Mouse (Mus musculus): ENCODE measurements around the gene Cmah. TPM values are rescaled to one million over a fixed set of nuclear protein-coding genes. Genes with fewer than 3 reads are reported as not detected.

Gene Cmah
- polyA plus RNA-seq, 1 experiment from 2014 or later, result 0.11 TPM

DNA sequence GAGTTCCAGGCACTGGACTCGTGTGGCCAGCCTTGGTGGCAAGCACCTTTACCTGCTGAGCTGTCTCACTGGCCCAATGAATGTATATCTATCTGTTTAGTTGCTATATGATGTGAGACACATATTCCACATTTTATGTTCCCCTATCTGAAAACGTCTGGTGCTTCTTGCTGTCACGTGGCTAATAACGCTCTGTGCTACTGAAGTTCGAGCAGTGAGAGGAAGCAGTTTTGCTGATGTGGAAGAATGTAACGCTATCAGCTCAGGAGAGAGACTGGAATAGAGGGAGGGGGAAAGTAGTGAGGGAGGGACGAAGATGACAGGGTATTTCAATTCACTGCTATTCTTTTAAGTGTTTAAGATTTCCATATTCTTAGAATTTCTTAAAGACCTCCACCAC lies 136.6 kb downstream of the Cmah start:
- no peak overlapping the region for H3K4me3 ChIP-seq
- no peaks in the 10 kb centered on the region for H3K36me3 ChIP-seq
- H3K9me3 ChIP-seq, result no peaks in the 10 kb centered on the region
- no peak overlapping the region for H3K9ac ChIP-seq (replicated peaks)
- no peaks in the 10 kb centered on the region for H3K4me1 ChIP-seq
- no peak for ATAC-seq (replicated peaks)
- H3K27ac ChIP-seq (replicated peaks), result no peak overlapping the region
- no peak overlapping the region for H3K4me2 ChIP-seq (replicated peaks)
- no peaks in the 10 kb centered on the region for H3K27me3 ChIP-seq
- WGBS, result 85% methylated on average over 7 of the region's 7 CpGs

- no peak for ATAC-seq (replicated peaks)
- H3K4me1 ChIP-seq, result no peaks in the 10 kb centered on the region
- H3K27me3 ChIP-seq, result no peaks in the 10 kb centered on the region
- no peak overlapping the region for H3K4me3 ChIP-seq
- WGBS, result 95% methylated on average over 9 of the region's 9 CpGs
- no peak overlapping the region for H3K27ac ChIP-seq (replicated peaks)
- H3K4me2 ChIP-seq (replicated peaks), result no peak overlapping the region
- H3K9me3 ChIP-seq, result no peaks in the 10 kb centered on the region
- H3K36me3 ChIP-seq, result no peaks in the 10 kb centered on the region
- no peak overlapping the region for H3K9ac ChIP-seq (replicated peaks)
Observed at GRCm38 (mm10) chr13:24466027-24466426, 138.8 kb downstream of the Cmah start.

- no peak overlapping the region for H3K9ac ChIP-seq (replicated peaks)
- H3K27me3 ChIP-seq, result no peaks in the 10 kb centered on the region
- no peaks in the 10 kb centered on the region for H3K4me1 ChIP-seq
- H3K4me2 ChIP-seq (replicated peaks), result no peak overlapping the region
- ATAC-seq (replicated peaks), result no peak
- H3K4me3 ChIP-seq, result no peak overlapping the region
- 92% methylated on average over 4 of the region's 4 CpGs for WGBS
- H3K9me3 ChIP-seq, result no peaks in the 10 kb centered on the region
- no peaks in the 10 kb centered on the region for H3K36me3 ChIP-seq
- no peak overlapping the region for H3K27ac ChIP-seq (replicated peaks)
Observed at GRCm38 (mm10) chr13:24467806-24468205, 140.6 kb downstream of the Cmah start.

GRCm38 (mm10) chr13:24477564-24477963 lies 150.4 kb downstream of the Cmah start:
- Histone ChIP-seq H3K4me3 (no peak overlapping the region), H3K4me2 (replicated peaks) (no peak overlapping the region), H3K4me1 (no peaks in the 10 kb centered on the region), H3K36me3 (no peaks in the 10 kb centered on the region), H3K9ac (replicated peaks) (no peak overlapping the region), H3K27ac (replicated peaks) (no peak overlapping the region), H3K9me3 (no peaks in the 10 kb centered on the region), H3K27me3 (no peaks in the 10 kb centered on the region)
- no peak for ATAC-seq (replicated peaks)
- 76% methylated on average over 5 of the region's 5 CpGs for WGBS

GRCm38 (mm10) chr13:24479516-24479915 lies 152.3 kb downstream of the Cmah start:
- 91% methylated on average over 2 of the region's 2 CpGs for WGBS
- Histone ChIP-seq H3K27me3 (no peaks in the 10 kb centered on the region), H3K36me3 (no peaks in the 10 kb centered on the region), H3K4me2 (replicated peaks) (no peak overlapping the region), H3K4me3 (no peak overlapping the region), H3K9ac (replicated peaks) (no peak overlapping the region), H3K4me1 (no peaks in the 10 kb centered on the region), H3K27ac (replicated peaks) (no peak overlapping the region), H3K9me3 (no peaks in the 10 kb centered on the region)
- ATAC-seq (replicated peaks), result no peak

DNA sequence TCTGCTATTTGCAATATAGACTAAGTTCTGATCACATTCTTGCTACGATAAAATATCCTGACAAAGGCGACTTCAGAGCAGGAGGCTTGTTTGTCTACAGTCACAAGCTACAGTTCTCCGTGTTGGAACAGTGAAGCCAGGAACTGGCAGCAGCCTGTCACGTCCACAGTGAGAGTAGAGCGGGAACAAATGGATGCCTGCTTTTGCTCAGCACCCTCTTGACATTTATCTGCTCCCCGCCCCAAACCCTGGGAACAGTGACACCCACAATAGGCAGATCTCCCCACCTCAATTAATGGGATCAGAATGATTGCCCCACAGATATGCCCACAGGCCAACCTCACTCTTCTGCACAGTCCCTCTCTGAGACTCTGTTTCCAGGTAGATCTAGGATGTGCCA lies 153.6 kb downstream of the Cmah start:
- WGBS, result 78% methylated on average over 6 of the region's 6 CpGs
- Histone ChIP-seq H3K9ac (replicated peaks) (no peak overlapping the region), H3K36me3 (no peaks in the 10 kb centered on the region), H3K4me2 (replicated peaks) (no peak overlapping the region), H3K27ac (replicated peaks) (no peak overlapping the region), H3K4me3 (no peak overlapping the region), H3K27me3 (no peaks in the 10 kb centered on the region), H3K4me1 (no peaks in the 10 kb centered on the region), H3K9me3 (no peaks in the 10 kb centered on the region)
- no peak for ATAC-seq (replicated peaks)

- Histone ChIP-seq H3K4me2 (replicated peaks) (no peak overlapping the region), H3K9me3 (no peaks in the 10 kb centered on the region), H3K27ac (replicated peaks) (no peak overlapping the region), H3K4me1 (no peaks in the 10 kb centered on the region), H3K36me3 (no peaks in the 10 kb centered on the region), H3K9ac (replicated peaks) (no peak overlapping the region), H3K4me3 (no peak overlapping the region), H3K27me3 (no peaks in the 10 kb centered on the region)
- 60% methylated on average over 10 of the region's 10 CpGs for WGBS
- ATAC-seq (replicated peaks), result peak; percentile 92
Observed at GRCm38 (mm10) chr13:24481615-24482295, 154.6 kb downstream of the Cmah start.

- H3K27me3 ChIP-seq, result no peaks in the 10 kb centered on the region
Observed at GRCm38 (mm10) chr13:24483691-24484090, 156.5 kb downstream of the Cmah start.

GRCm38 (mm10) chr13:24484811-24485210 lies 157.6 kb downstream of the Cmah start:
- H3K27me3 ChIP-seq, result no peaks in the 10 kb centered on the region
- no peaks in the 10 kb centered on the region for H3K36me3 ChIP-seq
- WGBS, result 91% methylated on average over 3 of the region's 3 CpGs
- H3K4me2 ChIP-seq (replicated peaks), result no peak overlapping the region
- no peaks in the 10 kb centered on the region for H3K9me3 ChIP-seq
- H3K9ac ChIP-seq (replicated peaks), result no peak overlapping the region
- no peaks in the 10 kb centered on the region for H3K4me1 ChIP-seq
- ATAC-seq (replicated peaks), result no peak
- H3K4me3 ChIP-seq, result no peak overlapping the region
- no peak overlapping the region for H3K27ac ChIP-seq (replicated peaks)

More at GRCm38 (mm10) chr13:24483691-24484090, 156.5 kb downstream of the Cmah start:
- H3K36me3 ChIP-seq, result no peaks in the 10 kb centered on the region
- H3K9me3 ChIP-seq, result no peaks in the 10 kb centered on the region
- WGBS, result 96% methylated on average over 3 of the region's 3 CpGs
- H3K27ac ChIP-seq (replicated peaks), result no peak overlapping the region
- H3K4me1 ChIP-seq, result no peaks in the 10 kb centered on the region
- H3K4me3 ChIP-seq, result no peak overlapping the region
- H3K4me2 ChIP-seq (replicated peaks), result no peak overlapping the region
- no peak for ATAC-seq (replicated peaks)
- no peak overlapping the region for H3K9ac ChIP-seq (replicated peaks)

DNA sequence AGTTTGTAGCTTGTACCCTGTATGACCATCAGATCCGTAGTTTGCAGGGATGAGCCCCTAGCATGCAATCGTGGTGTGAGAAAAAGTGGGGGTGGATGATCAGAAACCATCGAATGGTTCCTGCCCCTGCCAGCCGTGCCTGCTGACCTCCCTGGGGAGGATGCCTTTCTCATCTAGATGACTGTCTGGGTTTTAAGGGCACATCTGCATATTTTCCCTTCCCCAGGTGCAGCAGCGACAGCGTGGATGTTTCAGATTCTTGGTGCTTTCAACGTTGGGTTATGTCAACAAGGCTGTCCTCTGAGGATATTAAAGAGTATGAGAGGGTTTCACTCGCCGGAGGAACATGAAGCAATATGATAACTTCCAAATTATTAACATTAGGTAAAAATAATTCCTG lies 158.8 kb downstream of the Cmah start:
- H3K36me3 ChIP-seq, result no peaks in the 10 kb centered on the region
- H3K9me3 ChIP-seq, result no peaks in the 10 kb centered on the region
- H3K4me3 ChIP-seq, result no peak overlapping the region
- no peak overlapping the region for H3K9ac ChIP-seq (replicated peaks)
- no peaks in the 10 kb centered on the region for H3K27me3 ChIP-seq
- no peak for ATAC-seq (replicated peaks)
- H3K4me2 ChIP-seq (replicated peaks), result no peak overlapping the region
- H3K27ac ChIP-seq (replicated peaks), result no peak overlapping the region
- no peaks in the 10 kb centered on the region for H3K4me1 ChIP-seq
- WGBS, result 80% methylated on average over 9 of the region's 9 CpGs

GRCm38 (mm10) chr13:24486403-24486802 lies 159.2 kb downstream of the Cmah start:
- Histone ChIP-seq H3K4me1 (no peaks in the 10 kb centered on the region), H3K4me3 (no peak overlapping the region), H3K27ac (replicated peaks) (no peak overlapping the region), H3K9ac (replicated peaks) (no peak overlapping the region), H3K27me3 (no peaks in the 10 kb centered on the region), H3K9me3 (no peaks in the 10 kb centered on the region), H3K4me2 (replicated peaks) (no peak overlapping the region), H3K36me3 (no peaks in the 10 kb centered on the region)
- no peak for ATAC-seq (replicated peaks)
- WGBS, result 80% methylated on average over 6 of the region's 6 CpGs

DNA sequence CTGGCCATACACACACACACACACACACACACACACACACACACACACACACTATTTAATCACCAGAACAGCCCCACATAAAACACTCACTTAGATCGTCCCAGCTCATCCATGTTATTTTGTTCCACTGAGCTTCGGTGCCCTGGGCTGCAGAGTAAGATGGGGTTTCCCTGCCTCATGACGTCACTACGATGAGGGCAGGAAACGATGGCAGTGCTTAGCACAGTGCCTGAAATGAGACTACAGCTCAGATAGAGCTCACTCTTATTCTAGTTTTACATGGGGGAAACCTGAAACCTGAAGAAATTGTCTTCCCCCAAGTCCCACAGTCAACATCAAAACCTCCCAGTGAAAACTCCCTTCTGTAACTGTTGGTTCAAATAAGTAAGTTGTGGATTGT lies 159.9 kb downstream of the Cmah start:
- Histone ChIP-seq H3K4me3 (no peak overlapping the region), H3K4me2 (replicated peaks) (no peak overlapping the region), H3K27me3 (no peaks in the 10 kb centered on the region), H3K4me1 (no peaks in the 10 kb centered on the region), H3K9ac (replicated peaks) (no peak overlapping the region), H3K27ac (replicated peaks) (no peak overlapping the region), H3K9me3 (no peaks in the 10 kb centered on the region), H3K36me3 (no peaks in the 10 kb centered on the region)
- no peak for ATAC-seq (replicated peaks)
- 94% methylated on average over 5 of the region's 5 CpGs for WGBS

- H3K36me3 ChIP-seq, result no peaks in the 10 kb centered on the region
- no peaks in the 10 kb centered on the region for H3K4me1 ChIP-seq
- no peak overlapping the region for H3K4me2 ChIP-seq (replicated peaks)
- 91% methylated on average over 5 of the region's 5 CpGs for WGBS
- no peak for ATAC-seq (replicated peaks)
- H3K9ac ChIP-seq (replicated peaks), result no peak overlapping the region
- no peak overlapping the region for H3K27ac ChIP-seq (replicated peaks)
- no peaks in the 10 kb centered on the region for H3K27me3 ChIP-seq
- no peak overlapping the region for H3K4me3 ChIP-seq
- no peaks in the 10 kb centered on the region for H3K9me3 ChIP-seq
Observed at GRCm38 (mm10) chr13:24487546-24487945, 160.3 kb downstream of the Cmah start.

All from forebrain, embryonic 15.5 days (tissue).